Comparison of ENCODE assay signal across 9 mouse cellular contexts in the genomic region with DNA sequence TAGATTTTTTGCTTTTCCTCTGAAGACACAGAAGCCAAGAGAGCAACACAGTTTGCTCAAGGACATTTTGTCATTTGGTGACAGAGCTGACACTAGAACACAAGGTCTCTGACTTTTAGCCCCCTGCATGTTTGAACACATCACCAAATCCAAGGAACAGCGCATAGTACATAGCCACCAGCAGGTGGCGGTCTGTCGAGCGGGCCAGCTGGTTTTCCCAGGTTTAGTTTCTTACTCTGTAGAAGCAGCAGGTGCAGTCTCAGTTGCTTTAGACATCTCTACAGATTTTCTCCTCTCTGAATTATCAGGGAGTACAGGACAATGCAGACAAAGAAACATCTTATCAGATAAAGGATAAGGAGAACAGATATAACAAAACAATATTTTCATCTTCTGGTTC. TPM values are rescaled to one million over a fixed set of nuclear protein-coding genes. Genes with fewer than 3 reads are reported as not detected.
DNase-seq lines count a peak whose midpoint lies in the region; ATAC-seq and TF ChIP-seq lines count a peak whose summit lies in the region.
"Had no signal": no experiment of that assay in that cellular context is flagged by ENCODE, and none has a peak within 500 bp of the region (broad histone marks: within the 10 kb centered on the region; RNA-seq: fewer than 3 reads in every experiment).

No protein-coding gene starts in this region.

- H3K9me3 ChIP-seq in heart, postnatal 0 days (replicated peaks; ENCODE audit: control insufficient read depth, low read length): no peaks in the 10 kb centered on the region
- no peaks in the 10 kb centered on the region; the same call in 1 of the 2 replicates for H3K9me3 ChIP-seq in heart, embryonic 10.5 days

- TF ChIP-seq CTCF in heart, postnatal 0 days (IDR thresholded peaks at IDR 0.05; ENCODE audit: low read depth): peak; percentile 88

- no peaks in the 10 kb centered on the region for H3K27me3 ChIP-seq in heart, postnatal 0 days (ENCODE audit: control insufficient read depth, insufficient read depth, low read length)
- H3K27me3 ChIP-seq in heart, embryonic 10.5 days (ENCODE audit: insufficient read depth, poor library complexity, severe bottlenecking): no peaks in the 10 kb centered on the region

- H3K4me3 ChIP-seq in heart, postnatal 0 days (ENCODE audit: low read depth, low read length): no peak overlapping the region
- H3K4me3 ChIP-seq in heart, embryonic 10.5 days: no peak overlapping the region
- H3K4me3 ChIP-seq: myocyte had no signal

- H3K4me1 ChIP-seq in heart, postnatal 0 days (ENCODE audit: control insufficient read depth, insufficient read depth): no peaks in the 10 kb centered on the region
- H3K4me1 ChIP-seq in heart, embryonic 10.5 days: no peaks in the 10 kb centered on the region; the same call in 1 of the 2 replicates

- H3K4me2 ChIP-seq in heart, postnatal 0 days (ENCODE audit: low read depth, low read length): no peak overlapping the region

- H3K36me3 ChIP-seq in heart, postnatal 0 days (replicated peaks; ENCODE audit: control insufficient read depth, insufficient read depth, low read length): no peaks in the 10 kb centered on the region
- no peaks in the 10 kb centered on the region for H3K36me3 ChIP-seq in heart, embryonic 10.5 days

- ATAC-seq in heart, postnatal 0 days (ENCODE audit: insufficient read depth, low read depth): no peak
- ATAC-seq in activated CD4-positive, CD25-positive, alpha-beta regulatory T cell, adult 4 months: peak; percentile 85

- DNase-seq in heart, postnatal 0 days (ENCODE audit: low spot score): peak; percentile 72
- no peak for DNase-seq in heart, embryonic 10.5 days (ENCODE audit: low spot score)
- DNase-seq in cerebellum, postnatal 36 days: peak; percentile 72 to 73
- DNase-seq in hindlimb bud, embryonic 11.5 days (ENCODE audit: extremely low spot score, low read depth, low spot score): peak; percentile 12
- DNase-seq in left cerebral cortex, adult 18-20 months (ENCODE audit: low spot score in 2 of 2): peak; percentile 38 to 42
- peak; percentile 84 for DNase-seq in naive thymus-derived CD4-positive, alpha-beta T cell, adult 2 months (ENCODE audit: low read depth)
- peak; percentile 36 to 42 for DNase-seq in thymus, adult 18-20 months

- 5% methylated on average over 4 of the region's 4 CpGs for WGBS in heart, postnatal 0 days
- 3% methylated on average over 4 of the region's 4 CpGs for WGBS in heart, embryonic 10.5 days

- no peak for TF ChIP-seq EP300 in heart, postnatal 0 days (IDR thresholded peaks at IDR 0.05; ENCODE audit: low read depth)

- H3K27ac ChIP-seq in heart, postnatal 0 days (ENCODE audit: low read depth): no peak overlapping the region
- no peak overlapping the region for H3K27ac ChIP-seq in heart, embryonic 10.5 days

- no peak overlapping the region for H3K9ac ChIP-seq in heart, postnatal 0 days (replicated peaks; ENCODE audit: low read depth, low read length)

RNA-seq across cellular contexts. Expression of gene Fam107b, which starts 23.7 kb away (rescaled TPM):
- total RNA-seq in heart, postnatal 0 days (2014; rRNA removed; ENCODE audit: low replicate concordance): 18.5 and 36.5 TPM in 2 replicates
- polyA plus RNA-seq in heart, postnatal 0 days (2015; fragmentation: Nextera tagmentation; extraction: Ambion mirVana): 9.2 and 9.6 TPM in 2 replicates
- polyA plus RNA-seq in heart, embryonic 10.5 days (2016; fragmentation: Nextera tagmentation; extraction: Ambion mirVana): 34.7 and 37.8 TPM in 2 replicates
- polyA plus RNA-seq in activated CD4-positive, CD25-positive, alpha-beta regulatory T cell, adult 4 months (2017; shearing (Covaris generic)): 100 to 1,000 TPM; 231 to 265 TPM
- total RNA-seq in left cerebral cortex, adult 18-20 months (2021): 1 to 10 TPM; 7.7 to 9.3 TPM

RNA-seq across cellular contexts. Expression of gene Cdnf, which starts 33.8 kb away (rescaled TPM):
- total RNA-seq in heart, postnatal 0 days (2014; rRNA removed; ENCODE audit: low replicate concordance): 0.31 and 1.1 TPM in 2 replicates
- polyA plus RNA-seq in heart, postnatal 0 days (2015; fragmentation: Nextera tagmentation; extraction: Ambion mirVana): 1.3 and 1.6 TPM in 2 replicates
- polyA plus RNA-seq in heart, embryonic 10.5 days (2016; fragmentation: Nextera tagmentation; extraction: Ambion mirVana): 0.05 and 0.20 TPM in 2 replicates
- under 1 TPM; 0.25 to 0.44 TPM for polyA plus RNA-seq in activated CD4-positive, CD25-positive, alpha-beta regulatory T cell, adult 4 months (2017; shearing (Covaris generic))
- total RNA-seq in left cerebral cortex, adult 18-20 months (2021): under 1 TPM; 0.47 to 0.53 TPM

RNA-seq across cellular contexts. Expression of gene Hspa14, which starts 34.0 kb away (rescaled TPM):
- 46.9 and 54.5 TPM in 2 replicates for total RNA-seq in heart, postnatal 0 days (2014; rRNA removed; ENCODE audit: low replicate concordance)
- polyA plus RNA-seq in heart, postnatal 0 days (2015; fragmentation: Nextera tagmentation; extraction: Ambion mirVana): 45.3 and 47.1 TPM in 2 replicates
- 116 and 123 TPM in 2 replicates for polyA plus RNA-seq in heart, embryonic 10.5 days (2016; fragmentation: Nextera tagmentation; extraction: Ambion mirVana)
- polyA plus RNA-seq in activated CD4-positive, CD25-positive, alpha-beta regulatory T cell, adult 4 months (2017; shearing (Covaris generic)): 10 to 100 TPM; 86.6 to 90.1 TPM
- 10 to 100 TPM; 43.9 to 44.6 TPM for total RNA-seq in left cerebral cortex, adult 18-20 months (2021)

RNA-seq across cellular contexts. Expression of gene Gm45902, which starts 34.0 kb away (rescaled TPM):
- total RNA-seq in heart, postnatal 0 days (2014; rRNA removed; ENCODE audit: low replicate concordance): 1.8 and 2.6 TPM in 2 replicates
- polyA plus RNA-seq in heart, postnatal 0 days (2015; fragmentation: Nextera tagmentation; extraction: Ambion mirVana): 1.5 and 1.7 TPM in 2 replicates
- 6.8 and 8.1 TPM in 2 replicates for polyA plus RNA-seq in heart, embryonic 10.5 days (2016; fragmentation: Nextera tagmentation; extraction: Ambion mirVana)
- polyA plus RNA-seq in activated CD4-positive, CD25-positive, alpha-beta regulatory T cell, adult 4 months (2017; shearing (Covaris generic)): 1 to 10 TPM; 2.0 to 4.1 TPM
- total RNA-seq in left cerebral cortex, adult 18-20 months (2021): 1 to 10 TPM; 4.2 to 4.4 TPM
